In the genomic region with DNA sequence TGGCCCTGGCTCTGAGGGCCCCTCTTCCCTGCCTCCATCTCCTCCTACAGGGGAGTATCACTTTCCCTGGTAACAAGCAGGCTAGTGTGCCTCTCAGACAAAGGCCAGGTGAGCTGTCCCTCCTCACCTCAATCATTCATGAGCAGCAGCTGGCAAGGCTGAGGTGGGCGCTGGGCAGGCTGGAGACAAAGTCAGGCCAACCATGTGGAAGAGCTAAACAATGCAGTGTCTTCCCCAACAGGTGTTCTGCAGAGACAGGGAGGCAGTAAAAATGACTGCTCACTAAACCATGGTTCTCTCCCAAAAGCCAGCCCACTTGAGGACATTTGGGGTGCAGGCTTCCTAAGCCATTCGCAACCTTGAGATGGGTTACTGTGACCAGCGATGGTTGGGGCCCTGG, we compare ENCODE assay signal across 9 mouse cellular contexts. TPM values are rescaled to one million over a fixed set of nuclear protein-coding genes. Genes with fewer than 3 reads are reported as not detected.
DNase-seq lines count a peak whose midpoint lies in the region; ATAC-seq and TF ChIP-seq lines count a peak whose summit lies in the region.
"Had no signal": no experiment of that assay in that cellular context is flagged by ENCODE, and none has a peak within 500 bp of the region (broad histone marks: within the 10 kb centered on the region; RNA-seq: fewer than 3 reads in every experiment).

No protein-coding gene starts in this region.

- TF ChIP-seq POLR2A in lung, adult 2 months (IDR thresholded peaks at IDR 0.05; ENCODE audit: borderline replicate concordance, extremely low read depth, low read depth, low read length), result no peak

- H3K9me3 ChIP-seq in lung, embryonic 14.5 days (ENCODE audit: low read depth, low read length), result no peaks in the 10 kb centered on the region
- H3K9me3 ChIP-seq in embryonic facial prominence, embryonic 15.5 days (replicated peaks), result no peaks in the 10 kb centered on the region
- no peaks in the 10 kb centered on the region for H3K9me3 ChIP-seq in intestine, postnatal 0 days (ENCODE audit: control insufficient read depth)
- no peaks in the 10 kb centered on the region for H3K9me3 ChIP-seq in neural tube, embryonic 12.5 days

- no peak for TF ChIP-seq CTCF in lung, embryonic 14.5 days (IDR thresholded peaks at IDR 0.05; ENCODE audit: low read depth)
- TF ChIP-seq CTCF in lung, adult 2 months (IDR thresholded peaks at IDR 0.05; ENCODE audit: insufficient read depth, low read length), result no peak
- no peak for TF ChIP-seq CTCF in intestine, postnatal 0 days (IDR thresholded peaks at IDR 0.05; ENCODE audit: low read depth)

- H3K4me1 ChIP-seq in lung, embryonic 14.5 days (ENCODE audit: insufficient read depth), result peaks cover 19% of the 10 kb centered on the region
- H3K4me1 ChIP-seq in lung, adult 2 months (ENCODE audit: control insufficient read depth, insufficient read depth, low read length), result peaks cover 18% of the 10 kb centered on the region
- H3K4me1 ChIP-seq in embryonic facial prominence, embryonic 15.5 days, result peaks cover 38% of the 10 kb centered on the region
- peaks cover 17% of the 10 kb centered on the region for H3K4me1 ChIP-seq in intestine, postnatal 0 days (replicated peaks; ENCODE audit: control insufficient read depth, insufficient read depth, low read length)
- H3K4me1 ChIP-seq in neural tube, embryonic 12.5 days, result peaks cover 35% of the 10 kb centered on the region

- H3K27me3 ChIP-seq in lung, embryonic 14.5 days (ENCODE audit: insufficient read depth, low read length), result no peaks in the 10 kb centered on the region
- no peaks in the 10 kb centered on the region for H3K27me3 ChIP-seq in embryonic facial prominence, embryonic 15.5 days
- no peaks in the 10 kb centered on the region for H3K27me3 ChIP-seq in intestine, postnatal 0 days (replicated peaks; ENCODE audit: control insufficient read depth, insufficient read depth, low read length)
- H3K27me3 ChIP-seq in neural tube, embryonic 12.5 days (replicated peaks), result no peaks in the 10 kb centered on the region

- no peak for DNase-seq in lung, embryonic 14.5 days
- DNase-seq in lung, adult 2 months, result no peak
- DNase-seq in gastrocnemius, postnatal 10 days, result no peak
- no peak for DNase-seq in thymus, adult 18-20 months
- no peak for DNase-seq in cerebellum, postnatal 10 days

- 64% methylated on average over 3 of the region's 3 CpGs for WGBS in lung, embryonic 14.5 days
- WGBS in lung, adult 2 months, result 44% methylated on average over 3 of the region's 3 CpGs
- 53% methylated on average over 3 of the region's 3 CpGs for WGBS in embryonic facial prominence, embryonic 15.5 days
- 33% methylated on average over 3 of the region's 3 CpGs for WGBS in intestine, postnatal 0 days
- WGBS in neural tube, embryonic 12.5 days, result 77% methylated on average over 3 of the region's 3 CpGs

- peak overlapping the region; percentile 99; the same call in 1 of the 2 replicates for H3K4me3 ChIP-seq in lung, embryonic 14.5 days (ENCODE audit: low read depth, low read length)
- H3K4me3 ChIP-seq in lung, adult 2 months (replicated peaks; ENCODE audit: extremely low read depth, low read depth, low read length), result no peak overlapping the region
- 0 out of 2 replicates have a peak overlapping the region, but pooled peaks have one; percentile 97 for H3K4me3 ChIP-seq in embryonic facial prominence, embryonic 15.5 days (replicated peaks)
- no peak overlapping the region for H3K4me3 ChIP-seq in intestine, postnatal 0 days (ENCODE audit: low read depth, low read length)
- no peak overlapping the region for H3K4me3 ChIP-seq in neural tube, embryonic 12.5 days

- peak overlapping the region; percentile 100 for H3K27ac ChIP-seq in lung, embryonic 14.5 days (ENCODE audit: low read depth)
- peak overlapping the region; percentile 100 for H3K27ac ChIP-seq in embryonic facial prominence, embryonic 15.5 days (replicated peaks)
- H3K27ac ChIP-seq in intestine, postnatal 0 days (ENCODE audit: low read depth, low read length), result peak overlapping the region; percentile 100
- H3K27ac ChIP-seq in neural tube, embryonic 12.5 days, result peak overlapping the region; percentile 99; the same call in 1 of the 2 replicates

- peak overlapping the region; percentile 97 for H3K4me2 ChIP-seq in lung, embryonic 14.5 days
- peak overlapping the region; percentile 71 for H3K4me2 ChIP-seq in embryonic facial prominence, embryonic 15.5 days (replicated peaks)
- H3K4me2 ChIP-seq in intestine, postnatal 0 days (replicated peaks; ENCODE audit: low read depth), result peak overlapping the region; percentile 69
- H3K4me2 ChIP-seq in neural tube, embryonic 12.5 days (replicated peaks), result peak overlapping the region; percentile 100

- ATAC-seq in lung, embryonic 14.5 days (ENCODE audit: insufficient read depth), result no peak
- no peak for ATAC-seq in embryonic facial prominence, embryonic 15.5 days (ENCODE audit: insufficient number of reproducible peaks, low FRiP score, low TSS enrichment, low read depth)
- ATAC-seq in intestine, postnatal 0 days, result no peak
- ATAC-seq in neural tube, embryonic 12.5 days (ENCODE audit: low FRiP score, low read depth), result no peak

- peaks cover 13% of the 10 kb centered on the region for H3K36me3 ChIP-seq in lung, embryonic 14.5 days (ENCODE audit: insufficient read depth)
- peaks cover 4% of the 10 kb centered on the region; the same call in 1 of the 2 replicates for H3K36me3 ChIP-seq in embryonic facial prominence, embryonic 15.5 days
- H3K36me3 ChIP-seq in intestine, postnatal 0 days (ENCODE audit: control insufficient read depth, insufficient read depth), result peaks cover 4% of the 10 kb centered on the region; the same call in 1 of the 2 replicates
- peaks cover 4% of the 10 kb centered on the region for H3K36me3 ChIP-seq in neural tube, embryonic 12.5 days

- H3K9ac ChIP-seq in lung, embryonic 14.5 days, result peak overlapping the region; percentile 86
- no peak overlapping the region for H3K9ac ChIP-seq in embryonic facial prominence, embryonic 15.5 days
- 0 out of 2 replicates have a peak overlapping the region, but pooled peaks have one; percentile 7 for H3K9ac ChIP-seq in intestine, postnatal 0 days (ENCODE audit: low read depth, low read length)
- H3K9ac ChIP-seq in neural tube, embryonic 12.5 days, result peak overlapping the region; percentile 33; the same call in 1 of the 2 replicates

RNA-seq across cellular contexts. Expression of a gene that starts 2.6 kb away (rescaled TPM):
- 355 and 366 TPM in 2 replicates for polyA plus RNA-seq in lung, embryonic 14.5 days (2014; fragmentation: Nextera tagmentation; extraction: Ambion mirVana)
- 224 and 265 TPM in 2 replicates for polyA plus RNA-seq in lung, adult 2 months (2012; rRNA removed)
- polyA plus RNA-seq in embryonic facial prominence, embryonic 15.5 days (2015; fragmentation: Nextera tagmentation; extraction: Ambion mirVana), result 299 and 325 TPM in 2 replicates
- 86.9 and 92.2 TPM in 2 replicates for polyA plus RNA-seq in intestine, postnatal 0 days (2015; fragmentation: Nextera tagmentation; extraction: Ambion mirVana)
- 180 and 189 TPM in 2 replicates for polyA plus RNA-seq in neural tube, embryonic 12.5 days (2016; fragmentation: Nextera tagmentation; extraction: Ambion mirVana)
- 100 to 1,000 TPM in 1 of 2 experiments, 10 to 100 TPM in 1; 75.2 to 110 TPM for total RNA-seq in gastrocnemius, postnatal 10 days (2021)

RNA-seq across cellular contexts. Expression of a gene that starts 22.6 kb away (rescaled TPM):
- 3.5 and 3.7 TPM in 2 replicates for polyA plus RNA-seq in lung, embryonic 14.5 days (2014; fragmentation: Nextera tagmentation; extraction: Ambion mirVana)
- polyA plus RNA-seq in lung, adult 2 months (2012; rRNA removed), result 3.6 and 5.0 TPM in 2 replicates
- 4.3 and 5.6 TPM in 2 replicates for polyA plus RNA-seq in embryonic facial prominence, embryonic 15.5 days (2015; fragmentation: Nextera tagmentation; extraction: Ambion mirVana)
- 1.1 TPM in 2 replicates for polyA plus RNA-seq in intestine, postnatal 0 days (2015; fragmentation: Nextera tagmentation; extraction: Ambion mirVana)
- polyA plus RNA-seq in neural tube, embryonic 12.5 days (2016; fragmentation: Nextera tagmentation; extraction: Ambion mirVana), result 12.6 and 15.5 TPM in 2 replicates
- total RNA-seq in gastrocnemius, postnatal 10 days (2021), result 1 to 10 TPM in 1 of 2 experiments, not detected in 1; 2.1 TPM
- total RNA-seq: gastrocnemius, postnatal 14 days had no signal

RNA-seq across cellular contexts. Expression of a gene that starts 22.8 kb away (rescaled TPM):
- polyA plus RNA-seq in lung, embryonic 14.5 days (2014; fragmentation: Nextera tagmentation; extraction: Ambion mirVana), result 31.3 and 37.4 TPM in 2 replicates
- 8.4 and 8.9 TPM in 2 replicates for polyA plus RNA-seq in lung, adult 2 months (2012; rRNA removed)
- polyA plus RNA-seq in embryonic facial prominence, embryonic 15.5 days (2015; fragmentation: Nextera tagmentation; extraction: Ambion mirVana), result 59.9 and 68.2 TPM in 2 replicates
- polyA plus RNA-seq in intestine, postnatal 0 days (2015; fragmentation: Nextera tagmentation; extraction: Ambion mirVana), result 6.2 and 7.2 TPM in 2 replicates
- polyA plus RNA-seq in neural tube, embryonic 12.5 days (2016; fragmentation: Nextera tagmentation; extraction: Ambion mirVana), result 296 and 301 TPM in 2 replicates
- total RNA-seq in gastrocnemius, postnatal 10 days (2021), result 1 to 10 TPM in 1 of 2 experiments, under 1 TPM in 1; 0.49 to 1.6 TPM

RNA-seq across cellular contexts. Expression of a gene that starts 30.9 kb away (rescaled TPM):
- polyA plus RNA-seq in lung, embryonic 14.5 days (2014; fragmentation: Nextera tagmentation; extraction: Ambion mirVana), result 5.0 and 6.1 TPM in 2 replicates
- 4.0 and 4.8 TPM in 2 replicates for polyA plus RNA-seq in lung, adult 2 months (2012; rRNA removed)
- 5.4 and 7.8 TPM in 2 replicates for polyA plus RNA-seq in embryonic facial prominence, embryonic 15.5 days (2015; fragmentation: Nextera tagmentation; extraction: Ambion mirVana)
- polyA plus RNA-seq in intestine, postnatal 0 days (2015; fragmentation: Nextera tagmentation; extraction: Ambion mirVana), result 254 and 255 TPM in 2 replicates
- polyA plus RNA-seq in neural tube, embryonic 12.5 days (2016; fragmentation: Nextera tagmentation; extraction: Ambion mirVana), result 1.6 and 2.3 TPM in 2 replicates
- under 1 TPM in 1 of 2 experiments, not detected in 1; 0.54 TPM for total RNA-seq in gastrocnemius, postnatal 10 days (2021)

RNA-seq across cellular contexts. Expression of a gene that starts 34.4 kb away (rescaled TPM):
- polyA plus RNA-seq in lung, embryonic 14.5 days (2014; fragmentation: Nextera tagmentation; extraction: Ambion mirVana), result 0.18 and 0.26 TPM in 2 replicates
- 0.11 and 0.85 TPM in 2 replicates for polyA plus RNA-seq in lung, adult 2 months (2012; rRNA removed)
- polyA plus RNA-seq in embryonic facial prominence, embryonic 15.5 days (2015; fragmentation: Nextera tagmentation; extraction: Ambion mirVana), result 0.28 and 0.85 TPM in 2 replicates
- not detected in 2 replicates for polyA plus RNA-seq in intestine, postnatal 0 days (2015; fragmentation: Nextera tagmentation; extraction: Ambion mirVana)
- polyA plus RNA-seq in neural tube, embryonic 12.5 days (2016; fragmentation: Nextera tagmentation; extraction: Ambion mirVana), result 0.34 and 0.53 TPM in 2 replicates
- total RNA-seq in gastrocnemius, postnatal 10 days (2021), result 1 to 10 TPM in 1 of 2 experiments, not detected in 1; 1.9 TPM
- total RNA-seq: gastrocnemius, postnatal 14 days had no signal

Comparison
In these comparisons a context has a peak if more than half of its experiments do, and no peak if none do; other contexts are left out.
1. H3K4me3 ChIP-seq: peak in lung, embryonic 14.5 days (single experiment) and embryonic facial prominence, embryonic 15.5 days (single experiment); none in lung, adult 2 months (single experiment), intestine, postnatal 0 days (single experiment) and neural tube, embryonic 12.5 days (single experiment).
2. Peak in every context shown above with its lines, with median percentiles within 50 percentile points of each other: H3K27ac ChIP-seq and H3K4me2 ChIP-seq.